Mouse (Mus musculus) liver, embryonic 14.5 days (tissue): ENCODE measurements around the gene Slc29a1. TPM values are rescaled to one million over a fixed set of nuclear protein-coding genes. Genes with fewer than 3 reads are reported as not detected.

Experiments
- ATAC-seq: fragments of 200-750 bp; cut with Nextera tagmentation; 2 replicates; pipeline ENCODE4 v1.8.0; 2017; ENCODE audit warnings: moderate number of reproducible peaks, mild to moderate bottlenecking, moderate library complexity; ENCODE audit not compliant: insufficient read depth
- DNase-seq, 3 experiments: peaks; one replicate each; pipeline ENCODE4 v3.0.0-alpha.2; 2012 to 2013; ENCODE audit warnings: low read depth in 3 of 3, low spot score in 3 of 3
- H3K27ac ChIP-seq: fragments of 300-500 bp; sonication (generic); 2 replicates; pipeline ENCODE4 v1.5.1; 2014; ENCODE audit warnings: moderate library complexity, mild to moderate bottlenecking, control low read depth, inconsistent platforms
- H3K27me3 ChIP-seq: fragments of 300-500 bp; sonication (generic); 2 replicates; pipeline ENCODE4 v1.6.1; 2014; ENCODE audit warnings: mild to moderate bottlenecking, low read length, moderate library complexity; ENCODE audit not compliant: control insufficient read depth, insufficient read depth
- H3K36me3 ChIP-seq: fragments of 300-500 bp; sonication (generic); replicated peaks from 2 replicates; pipeline ENCODE4 v1.6.1; 2014; ENCODE audit warnings: low read depth; ENCODE audit not compliant: control insufficient read depth, insufficient read depth
- H3K4me1 ChIP-seq, 2 experiments: fragments of 200-500 bp in 1 of 2; fragments of 300-500 bp in 1 of 2; sonication (generic) in 1 of 2; replicated peaks; 2 replicates each; pipeline ENCODE4 v1.6.1; 2012 to 2014; ENCODE audit warnings: antibody characterized with exemption in 1 of 2, inconsistent platforms in 1 of 2, low read length in 1 of 2; ENCODE audit not compliant: control insufficient read depth in 2 of 2, insufficient read depth in 2 of 2
- H3K4me2 ChIP-seq: fragments of 300-500 bp; sonication (generic); 2 replicates; pipeline ENCODE4 v1.6.1; 2014; ENCODE audit warnings: low read depth, mild to moderate bottlenecking, control low read depth, moderate library complexity
- H3K4me3 ChIP-seq, 2 experiments: fragments of 200-500 bp in 1 of 2; fragments of 300-500 bp in 1 of 2; sonication (generic) in 1 of 2; 2 replicates each; pipeline ENCODE4 v1.5.1; 2012 to 2014; ENCODE audit warnings: low read depth in 2 of 2, low read length in 2 of 2, mild to moderate bottlenecking in 2 of 2, control low read depth in 1 of 2, inconsistent platforms in 1 of 2, moderate library complexity in 1 of 2; ENCODE audit not compliant: insufficient read depth in 1 of 2
- H3K9ac ChIP-seq: fragments of 300-500 bp; sonication (generic); replicated peaks from 2 replicates; pipeline ENCODE4 v1.6.1; 2014; ENCODE audit warnings: mild to moderate bottlenecking, control low read depth, moderate library complexity
- H3K9me3 ChIP-seq: fragments of 300-500 bp; sonication (generic); 2 replicates; pipeline ENCODE4 v1.6.1; 2016; ENCODE audit warnings: low read length, mixed read lengths; ENCODE audit not compliant: control insufficient read depth
- CTCF ChIP-seq: IDR thresholded peaks from 2 replicates; pipeline ENCODE4 v1.5.1; 2016; ENCODE audit warnings: antibody characterized with exemption, low read depth, control low read depth
- EP300 ChIP-seq: IDR thresholded peaks from 2 replicates; pipeline ENCODE4 v1.6.1; 2016; ENCODE audit warnings: antibody characterized with exemption, low read depth
- WGBS: fragments of 180-500 bp; shearing (Covaris S2); extraction: QIAGEN DNeasy Blood & Tissue Kit; methylation state at CpG from one replicate; pipeline ENCODE4 v1.1.7; 2014; ENCODE audit not compliant: insufficient replicate concordance; 5-methylcytosine and 5-hydroxymethylcytosine counted together
- polyA plus RNA-seq, 2 experiments: library from polyadenylated mRNA; depleted of rRNA in 1 of 2; stranded (reverse) in 1 of 2; unstranded in 1 of 2; fragments of >200 nt; fragmentation: Nextera tagmentation in 1 of 2; extraction: Ambion mirVana in 1 of 2; gene quantifications; 2 replicates each; pipeline versions ENCODE4 v1.2.1 to v1.2.3; 2012 to 2014

Slc29a1 gene
- polyA plus RNA-seq, 2 experiments, result 152 to 177 TPM

GRCm38 (mm10) chr17:45553065-45553464 lies 46.3 kb downstream of the Slc29a1 start:
- H3K4me3 ChIP-seq, result no peak overlapping the region
- H3K27ac ChIP-seq, result no peak overlapping the region
- no peak overlapping the region for H3K4me2 ChIP-seq
- DNase-seq (no peak), ATAC-seq (no peak)
- no peak for TF ChIP-seq CTCF
- H3K9ac ChIP-seq, result no peak overlapping the region
- H3K9me3 ChIP-seq, result no peaks in the 10 kb centered on the region
- no peaks in the 10 kb centered on the region for H3K36me3 ChIP-seq
- peaks cover 51% of the 10 kb centered on the region for H3K27me3 ChIP-seq
- H3K4me1 ChIP-seq, result peaks cover 0 to 13% of the 10 kb centered on the region in 2 experiments; a peak in 3 of 4 replicates
- 66% methylated on average over 3 of the region's 3 CpGs for WGBS

GRCm38 (mm10) chr17:45551816-45552451 lies 47.5 kb downstream of the Slc29a1 start:
- H3K27ac ChIP-seq, result no peak overlapping the region
- H3K9me3 ChIP-seq, result no peaks in the 10 kb centered on the region
- no peak for ATAC-seq
- no peak overlapping the region for H3K4me2 ChIP-seq
- 3% methylated on average over 8 of the region's 8 CpGs for WGBS
- H3K36me3 ChIP-seq, result no peaks in the 10 kb centered on the region
- no peak overlapping the region for H3K4me3 ChIP-seq
- peak in 2 of 3 experiments; percentile 34 to 51 for DNase-seq
- H3K4me1 ChIP-seq, result peaks cover 0 to 13% of the 10 kb centered on the region in 2 experiments; a peak in 3 of 4 replicates
- no peak for TF ChIP-seq EP300
- peak; percentile 90 for TF ChIP-seq CTCF
- no peak overlapping the region for H3K9ac ChIP-seq
- peaks cover 60% of the 10 kb centered on the region for H3K27me3 ChIP-seq

- no peak overlapping the region for H3K27ac ChIP-seq
- H3K4me1 ChIP-seq, result peaks cover 0 to 7% of the 10 kb centered on the region in 2 experiments; a peak in 2 of 4 replicates
- no peaks in the 10 kb centered on the region for H3K36me3 ChIP-seq
- H3K9ac ChIP-seq, result no peak overlapping the region
- no peak overlapping the region for H3K4me3 ChIP-seq
- WGBS, result 47% methylated on average over 7 of the region's 7 CpGs
- H3K9me3 ChIP-seq, result no peaks in the 10 kb centered on the region
- H3K4me2 ChIP-seq, result no peak overlapping the region
- TF ChIP-seq EP300, result no peak
- no peak for TF ChIP-seq CTCF
- H3K27me3 ChIP-seq, result peaks cover 60% of the 10 kb centered on the region
- DNase-seq (no peak), ATAC-seq (no peak)
Observed at GRCm38 (mm10) chr17:45551249-45551796, 48.1 kb downstream of the Slc29a1 start.

- H3K27ac ChIP-seq, result no peak overlapping the region
- H3K9me3 ChIP-seq, result no peaks in the 10 kb centered on the region
- ATAC-seq (no peak), DNase-seq (no peak)
- no peak overlapping the region for H3K9ac ChIP-seq
- 33% methylated on average over 5 of the region's 5 CpGs for WGBS
- peaks cover 0 to 6% of the 10 kb centered on the region in 2 experiments; a peak in 1 of 4 replicates for H3K4me1 ChIP-seq
- H3K36me3 ChIP-seq, result no peaks in the 10 kb centered on the region
- no peak overlapping the region for H3K4me3 ChIP-seq
- TF ChIP-seq EP300, result no peak
- no peak for TF ChIP-seq CTCF
- peaks cover 64% of the 10 kb centered on the region for H3K27me3 ChIP-seq
- no peak overlapping the region for H3K4me2 ChIP-seq
Observed at GRCm38 (mm10) chr17:45550253-45550652, 49.2 kb downstream of the Slc29a1 start.

GRCm38 (mm10) chr17:45549617-45550181 lies 49.7 kb downstream of the Slc29a1 start, which contains the start of gene Tmem151b:
TSS of gene Tmem151b (minus strand) at chr17:45549677.
- no peak for ATAC-seq
- no peak within 1 kb of the TSS for H3K9ac ChIP-seq
- no peak for DNase-seq
- peak within 1 kb of the TSS; percentile 2 to 33; a peak in 2 of 4 replicates for H3K4me3 ChIP-seq
- H3K4me1 ChIP-seq, result 0 out of 4 replicates have a peak, but pooled peaks cover 0 to 2% of the 10 kb centered on the region in 2 experiments
- H3K27me3 ChIP-seq, result peaks cover 70% of the 10 kb centered on the region
- no peaks in the 10 kb centered on the region for H3K9me3 ChIP-seq
- 6% methylated on average over 12 of the region's 29 CpGs for WGBS
- TF ChIP-seq EP300 (no peak), CTCF (no peak)
- peak within 1 kb of the TSS; percentile 57 for H3K4me2 ChIP-seq
- H3K36me3 ChIP-seq, result no peaks in the 10 kb centered on the region
- no peak within 1 kb of the TSS for H3K27ac ChIP-seq
